Mouse (Mus musculus) intestine, embryonic 15.5 days (tissue): ENCODE data around the gene Adgre4. TPM values are rescaled to one million over a fixed set of nuclear protein-coding genes. Genes with fewer than 3 reads are reported as not detected.

Source experiments
- ATAC-seq: fragments of 200-750 bp; cut with Nextera tagmentation; 2 replicates; pipeline ENCODE4 v1.8.0; 2017; ENCODE audit warnings: moderate TSS enrichment, moderate library complexity
- H3K27ac ChIP-seq: fragments of 300-500 bp; sonication (generic); 2 replicates; pipeline ENCODE4 v1.5.1; 2015; ENCODE audit warnings: mild to moderate bottlenecking, inconsistent platforms
- H3K27me3 ChIP-seq: fragments of 300-500 bp; sonication (generic); replicated peaks from 2 replicates; pipeline ENCODE4 v1.6.1; 2015; ENCODE audit warnings: inconsistent platforms
- H3K36me3 ChIP-seq: fragments of 300-500 bp; sonication (generic); 2 replicates; pipeline ENCODE4 v1.6.1; 2015; ENCODE audit warnings: inconsistent platforms
- H3K4me1 ChIP-seq: fragments of 300-500 bp; sonication (generic); replicated peaks from 2 replicates; pipeline ENCODE4 v1.6.1; 2015; ENCODE audit warnings: inconsistent platforms
- H3K4me2 ChIP-seq: fragments of 300-500 bp; sonication (generic); replicated peaks from 2 replicates; pipeline ENCODE4 v1.6.1; 2015; ENCODE audit warnings: mild to moderate bottlenecking, inconsistent platforms
- H3K4me3 ChIP-seq: fragments of 300-500 bp; sonication (generic); replicated peaks from 2 replicates; pipeline ENCODE4 v1.5.1; 2015; ENCODE audit warnings: inconsistent platforms
- H3K9ac ChIP-seq: fragments of 300-500 bp; sonication (generic); 2 replicates; pipeline ENCODE4 v1.6.1; 2015; ENCODE audit warnings: inconsistent platforms
- H3K9me3 ChIP-seq: fragments of 300-500 bp; sonication (generic); 2 replicates; pipeline ENCODE4 v1.6.1; 2016; ENCODE audit warnings: inconsistent platforms
- WGBS: fragments of 180-500 bp; shearing (Covaris S2); methylation state at CpG from one replicate; pipeline ENCODE4 v1.1.7; 2015; 5-methylcytosine and 5-hydroxymethylcytosine counted together
- polyA plus RNA-seq: library from polyadenylated mRNA; unstranded; fragments of >200 nt; fragmentation: Nextera tagmentation; extraction: Ambion mirVana; gene quantifications from 2 replicates; pipeline ENCODE4 v1.2.1, GENCODE M21; 2015

Gene Adgre4
- 0.95 and 1.0 TPM in 2 replicates for polyA plus RNA-seq

DNA sequence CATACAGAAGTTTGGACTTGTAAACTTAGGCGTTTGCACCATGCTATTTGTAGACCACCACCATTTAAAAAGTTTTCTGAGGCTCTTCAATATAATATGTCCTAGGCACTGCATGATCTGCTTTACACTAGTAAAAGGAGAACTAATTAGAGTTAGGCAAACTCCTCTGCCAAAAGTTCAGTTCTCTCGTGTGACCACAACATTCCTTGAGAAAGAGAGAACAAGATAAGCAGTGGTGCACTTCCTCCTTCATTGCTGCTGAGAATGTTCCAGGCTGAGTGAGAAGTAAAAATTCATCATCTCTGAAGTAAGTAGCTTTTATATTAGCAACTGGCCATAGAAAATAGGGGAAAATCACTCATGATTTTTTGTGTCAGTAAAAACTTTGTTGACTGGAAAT is at the start of gene Adgre4:
Adgre4 (plus strand) TSS at position 199 of the 400 bp plus-strand sequence.
- H3K36me3 ChIP-seq: no peaks in the 10 kb centered on the region
- no peak within 1 kb of the TSS for H3K4me3 ChIP-seq
- 50% methylated on average over 2 of the region's 2 CpGs for WGBS
- ATAC-seq: no peak
- no peaks in the 10 kb centered on the region for H3K9me3 ChIP-seq
- H3K27me3 ChIP-seq: no peaks in the 10 kb centered on the region
- no peaks in the 10 kb centered on the region for H3K4me1 ChIP-seq
- no peak within 1 kb of the TSS for H3K27ac ChIP-seq
- H3K4me2 ChIP-seq: no peak within 1 kb of the TSS
- H3K9ac ChIP-seq: no peak within 1 kb of the TSS

DNA sequence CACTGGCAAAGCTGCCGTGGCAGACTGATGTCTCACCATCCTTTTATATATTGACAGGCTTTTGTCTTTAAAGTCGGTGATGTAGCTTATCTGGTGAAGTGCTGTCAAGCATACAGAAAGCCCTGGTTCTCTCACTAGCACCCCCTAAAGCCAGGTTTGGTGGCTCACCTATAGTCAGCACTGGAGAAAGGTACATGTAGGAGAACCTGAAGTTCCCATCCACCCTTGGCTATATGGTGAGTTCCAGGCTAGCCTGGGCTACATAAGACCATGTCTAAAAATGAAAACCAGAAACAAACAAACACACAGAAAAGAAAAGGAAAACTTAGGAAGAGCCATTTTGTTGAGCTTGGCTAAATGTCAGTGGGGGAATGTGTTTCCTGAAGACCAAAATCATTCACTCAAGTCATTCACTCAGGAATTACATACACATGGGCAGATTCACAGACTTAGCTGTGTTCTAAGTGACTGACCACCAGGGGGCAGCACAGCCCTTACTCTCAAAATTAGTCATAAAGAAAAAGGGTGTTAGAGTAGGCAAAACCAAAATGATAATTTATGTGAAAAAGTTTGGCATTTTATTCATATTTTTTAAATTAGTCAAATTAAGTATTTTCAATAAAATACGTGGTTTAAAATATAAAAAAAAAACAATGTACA is 47.5 kb upstream of the Adgre4 start:
- Histone ChIP-seq H3K4me1 (no peaks in the 10 kb centered on the region), H3K4me2 (no peak overlapping the region), H3K27ac (no peak overlapping the region), H3K4me3 (no peak overlapping the region), H3K9me3 (no peaks in the 10 kb centered on the region), H3K36me3 (0 out of 2 replicates have a peak, but pooled peaks cover 1% of the 10 kb centered on the region), H3K9ac (no peak overlapping the region), H3K27me3 (no peaks in the 10 kb centered on the region)
- 66% methylated on average over 3 of the region's 3 CpGs for WGBS
- ATAC-seq: peak; percentile 70; the same call in 1 of the 2 replicates

DNA sequence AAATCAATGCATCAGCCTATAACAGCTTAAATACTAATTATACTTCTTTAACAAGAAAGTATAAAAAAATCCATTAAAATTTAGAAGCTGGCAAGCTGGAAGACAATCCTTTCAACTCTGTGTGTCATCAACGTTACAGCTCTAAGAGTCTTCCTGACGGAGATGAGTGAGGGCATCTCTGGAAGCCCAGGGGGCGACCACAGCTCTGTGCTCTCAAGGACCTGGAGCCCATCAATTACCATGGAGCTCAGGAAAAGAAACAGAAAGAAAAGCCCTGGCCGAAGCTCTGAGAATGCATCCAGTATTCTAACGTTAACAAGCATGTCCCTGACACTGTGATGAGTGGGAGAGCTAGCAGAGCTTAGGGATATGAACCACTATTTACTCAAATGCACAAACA is 46.9 kb upstream of the Adgre4 start:
- no peaks in the 10 kb centered on the region for H3K9me3 ChIP-seq
- H3K4me2 ChIP-seq: no peak overlapping the region
- no peak for ATAC-seq
- no peaks in the 10 kb centered on the region for H3K4me1 ChIP-seq
- no peak overlapping the region for H3K27ac ChIP-seq
- H3K4me3 ChIP-seq: no peak overlapping the region
- no peaks in the 10 kb centered on the region for H3K36me3 ChIP-seq
- H3K9ac ChIP-seq: no peak overlapping the region
- 69% methylated on average over 5 of the region's 5 CpGs for WGBS
- H3K27me3 ChIP-seq: no peaks in the 10 kb centered on the region

DNA sequence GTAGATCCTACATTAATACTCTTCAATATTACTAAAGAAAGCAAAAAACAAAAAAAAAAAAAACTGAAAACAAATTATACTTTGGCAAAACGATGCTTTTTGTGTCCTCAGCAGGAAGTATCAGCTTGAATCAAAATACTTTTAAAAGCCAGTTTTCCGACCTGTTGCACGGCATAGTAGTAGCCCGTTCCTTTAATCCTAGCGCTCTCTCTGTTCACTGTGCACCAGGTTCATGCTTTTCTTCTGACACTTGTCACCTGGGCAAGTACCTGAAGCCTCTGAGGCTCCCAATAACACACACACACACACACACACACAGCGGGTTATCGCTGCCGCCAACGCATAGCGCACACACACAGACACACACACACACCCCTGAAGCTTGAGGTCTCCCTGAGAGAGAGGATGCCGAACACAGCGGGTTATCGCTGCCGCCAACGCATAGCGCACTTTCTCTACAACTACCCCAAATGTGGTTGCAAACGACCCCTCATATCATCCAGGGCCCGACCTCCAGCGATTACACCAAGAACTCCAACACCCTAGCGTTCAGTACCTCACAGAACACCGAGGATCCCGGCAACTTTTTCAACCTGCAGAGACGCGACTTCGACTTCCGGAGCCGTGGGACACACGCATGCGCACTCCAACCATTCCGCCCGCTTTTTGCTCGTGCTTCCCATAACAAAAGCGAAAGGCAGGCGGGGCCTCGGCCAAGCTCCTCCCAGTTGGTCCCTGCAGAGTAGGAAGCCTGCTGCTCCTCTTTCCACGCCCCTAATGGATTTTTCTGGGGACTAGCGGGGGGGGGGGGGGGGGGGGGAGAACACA is 37.6 kb upstream of the Adgre4 start, which contains the start of gene Pot1b:
Pot1b (minus strand) TSS at position 645 of the 828 bp plus-strand sequence.
- H3K36me3 ChIP-seq: no peaks in the 10 kb centered on the region
- H3K27me3 ChIP-seq: no peaks in the 10 kb centered on the region
- H3K9ac ChIP-seq: peak within 1 kb of the TSS; percentile 53
- H3K9me3 ChIP-seq: no peaks in the 10 kb centered on the region
- ATAC-seq: peak; percentile 100
- H3K27ac ChIP-seq: no peak within 1 kb of the TSS
- no peaks in the 10 kb centered on the region for H3K4me1 ChIP-seq
- under 1% methylated on average over 37 of the region's 37 CpGs for WGBS
- H3K4me3 ChIP-seq: peak within 1 kb of the TSS; percentile 77
- peak within 1 kb of the TSS; percentile 72 for H3K4me2 ChIP-seq

DNA sequence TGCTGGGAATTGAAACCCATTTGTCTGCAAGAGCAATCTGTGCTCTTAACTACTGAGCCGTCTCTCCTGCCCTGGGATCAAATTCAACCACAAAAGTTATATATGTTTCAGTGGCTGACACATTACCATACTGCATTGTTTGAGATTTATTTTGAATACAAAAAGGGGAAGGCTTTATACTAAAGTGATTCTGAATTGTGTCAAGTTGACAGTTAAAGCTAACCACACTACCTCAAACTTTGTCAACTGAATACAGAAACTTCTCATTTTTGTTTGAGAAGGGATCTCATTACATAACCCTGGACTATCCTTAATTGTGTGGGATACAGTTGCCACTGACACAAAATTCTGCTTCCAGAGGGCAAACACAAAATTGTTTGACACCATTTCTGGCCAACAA is 28.5 kb upstream of the Adgre4 start:
- ATAC-seq: no peak
- Histone ChIP-seq H3K36me3 (no peaks in the 10 kb centered on the region), H3K4me1 (no peaks in the 10 kb centered on the region), H3K9me3 (no peaks in the 10 kb centered on the region), H3K4me3 (no peak overlapping the region), H3K4me2 (no peak overlapping the region), H3K27ac (no peak overlapping the region), H3K9ac (no peak overlapping the region), H3K27me3 (no peaks in the 10 kb centered on the region)
- 90% methylated on average over 1 of the region's 1 CpGs for WGBS

DNA sequence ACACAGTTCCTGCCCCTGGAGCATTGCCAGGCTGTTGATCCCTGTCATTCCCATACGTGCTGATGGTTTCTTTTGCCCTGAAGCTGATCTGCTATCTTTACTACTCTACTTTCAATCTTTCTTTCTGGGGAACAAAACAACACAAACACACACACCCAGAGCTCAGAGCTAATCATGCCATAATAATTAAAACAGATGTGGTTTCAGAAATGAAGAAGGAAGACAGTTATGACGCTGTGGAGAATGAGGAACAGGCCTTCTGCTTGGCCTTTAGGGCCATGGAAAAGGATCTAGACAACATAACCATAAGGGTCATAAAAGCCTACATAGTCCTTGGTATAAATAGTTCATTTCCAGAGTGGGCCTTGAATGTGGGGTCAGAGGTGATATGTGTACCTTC is 27.5 kb upstream of the Adgre4 start:
- Histone ChIP-seq H3K4me1 (no peaks in the 10 kb centered on the region), H3K36me3 (no peaks in the 10 kb centered on the region), H3K27ac (no peak overlapping the region), H3K9me3 (no peaks in the 10 kb centered on the region), H3K9ac (no peak overlapping the region), H3K4me2 (no peak overlapping the region), H3K27me3 (no peaks in the 10 kb centered on the region), H3K4me3 (no peak overlapping the region)
- 69% methylated on average over 2 of the region's 2 CpGs for whole genome bisulfite sequencing
- no peak for ATAC-seq

DNA sequence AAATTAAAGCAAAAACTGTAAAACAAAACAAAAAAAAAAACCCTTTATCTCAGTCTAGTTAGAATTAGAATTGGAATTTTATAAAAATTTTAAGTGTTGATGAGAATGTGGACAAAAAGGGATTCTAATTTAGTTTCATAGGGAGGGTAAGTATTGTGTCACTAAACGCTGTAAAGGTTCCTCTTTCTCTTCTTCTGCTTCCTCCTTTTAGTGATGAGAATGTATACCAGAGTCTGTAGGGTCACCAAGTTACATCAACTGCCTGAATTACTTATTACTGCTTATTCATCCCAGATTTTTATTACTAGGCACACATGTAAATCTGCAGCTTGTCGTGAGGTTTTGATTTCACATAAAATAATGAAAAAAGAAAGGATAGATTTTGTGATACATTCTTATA is 23.6 kb upstream of the Adgre4 start:
- no peak overlapping the region for H3K27ac ChIP-seq
- 68% methylated on average over 2 of the region's 2 CpGs for WGBS
- H3K36me3 ChIP-seq: no peaks in the 10 kb centered on the region
- H3K27me3 ChIP-seq: no peaks in the 10 kb centered on the region
- H3K9me3 ChIP-seq: no peaks in the 10 kb centered on the region
- ATAC-seq: no peak
- no peaks in the 10 kb centered on the region for H3K4me1 ChIP-seq
- H3K4me2 ChIP-seq: no peak overlapping the region
- no peak overlapping the region for H3K9ac ChIP-seq
- H3K4me3 ChIP-seq: no peak overlapping the region

DNA sequence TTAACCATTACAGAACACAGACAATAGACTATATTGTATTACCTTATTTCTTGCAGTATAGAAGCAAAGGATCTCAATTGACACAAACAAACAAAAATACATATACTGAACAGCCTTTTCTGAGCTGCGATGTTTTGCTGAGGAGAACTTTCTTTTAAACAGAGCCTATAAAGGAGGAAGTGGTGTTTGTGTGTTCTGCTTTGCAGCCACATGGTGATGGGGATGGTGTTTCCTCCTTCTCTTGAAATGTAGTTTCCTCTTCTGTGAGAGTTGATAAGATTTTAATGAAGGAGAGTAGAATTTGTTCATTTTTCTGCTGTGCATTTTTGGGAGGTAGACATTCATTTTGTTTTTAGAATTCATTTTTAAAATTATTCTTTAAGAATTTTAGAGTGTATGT is 13.1 kb upstream of the Adgre4 start:
- Histone ChIP-seq H3K27me3 (no peaks in the 10 kb centered on the region), H3K36me3 (no peaks in the 10 kb centered on the region), H3K4me2 (no peak overlapping the region), H3K4me1 (no peaks in the 10 kb centered on the region), H3K27ac (no peak overlapping the region), H3K4me3 (no peak overlapping the region), H3K9ac (no peak overlapping the region), H3K9me3 (no peaks in the 10 kb centered on the region)
- 63% methylated on average over 1 of the region's 1 CpGs for WGBS
- no peak for ATAC-seq

DNA sequence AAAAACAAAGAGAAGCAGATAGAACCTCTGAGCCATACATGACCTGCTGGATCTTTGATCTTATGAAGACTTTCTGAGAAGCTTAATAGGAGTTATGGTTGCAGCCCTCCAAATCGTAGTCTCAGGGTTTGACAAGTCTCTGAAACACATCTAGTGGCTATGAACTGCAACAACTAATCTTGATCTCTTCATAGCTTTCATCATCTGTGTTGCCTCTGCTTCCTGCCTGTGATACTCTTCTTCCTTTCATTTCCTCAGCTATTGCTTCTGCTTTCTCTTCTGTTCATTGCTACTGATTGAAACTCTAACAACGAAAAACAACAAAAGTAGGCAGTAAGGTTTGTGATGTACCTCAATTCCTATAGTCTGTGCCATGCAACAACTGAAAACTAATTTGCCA is 1.4 kb downstream of the Adgre4 start:
- WGBS: 78% methylated on average over 2 of the region's 2 CpGs
- Histone ChIP-seq H3K27me3 (no peaks in the 10 kb centered on the region), H3K27ac (no peak overlapping the region), H3K4me1 (no peaks in the 10 kb centered on the region), H3K36me3 (no peaks in the 10 kb centered on the region), H3K9me3 (no peaks in the 10 kb centered on the region), H3K4me3 (no peak overlapping the region), H3K4me2 (no peak overlapping the region), H3K9ac (no peak overlapping the region)
- ATAC-seq: no peak

DNA sequence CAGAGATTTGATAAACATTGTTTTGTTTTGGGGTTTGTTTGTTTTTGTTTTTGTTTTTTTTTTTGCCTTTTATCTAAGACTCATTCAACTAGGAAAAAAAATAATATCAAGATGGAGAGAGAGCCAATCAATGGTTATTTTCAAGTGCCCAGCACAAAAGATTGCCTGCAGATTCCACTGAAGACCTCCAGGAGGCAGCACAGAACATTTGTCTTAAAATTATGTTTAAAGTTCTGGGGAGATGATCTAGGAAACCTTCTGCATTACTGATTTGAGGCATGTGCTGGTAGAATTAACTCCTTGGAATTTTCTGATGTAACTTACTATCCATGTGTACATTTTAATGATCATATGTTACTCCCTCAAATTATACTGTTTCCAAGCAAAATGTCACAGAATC is 63.9 kb downstream of the Adgre4 start:
- no peak overlapping the region for H3K9ac ChIP-seq
- H3K4me2 ChIP-seq: no peak overlapping the region
- no peaks in the 10 kb centered on the region for H3K36me3 ChIP-seq
- H3K9me3 ChIP-seq: no peaks in the 10 kb centered on the region
- H3K27ac ChIP-seq: no peak overlapping the region
- H3K4me3 ChIP-seq: no peak overlapping the region
- no peak for ATAC-seq
- no peaks in the 10 kb centered on the region for H3K27me3 ChIP-seq
- H3K4me1 ChIP-seq: no peaks in the 10 kb centered on the region

DNA sequence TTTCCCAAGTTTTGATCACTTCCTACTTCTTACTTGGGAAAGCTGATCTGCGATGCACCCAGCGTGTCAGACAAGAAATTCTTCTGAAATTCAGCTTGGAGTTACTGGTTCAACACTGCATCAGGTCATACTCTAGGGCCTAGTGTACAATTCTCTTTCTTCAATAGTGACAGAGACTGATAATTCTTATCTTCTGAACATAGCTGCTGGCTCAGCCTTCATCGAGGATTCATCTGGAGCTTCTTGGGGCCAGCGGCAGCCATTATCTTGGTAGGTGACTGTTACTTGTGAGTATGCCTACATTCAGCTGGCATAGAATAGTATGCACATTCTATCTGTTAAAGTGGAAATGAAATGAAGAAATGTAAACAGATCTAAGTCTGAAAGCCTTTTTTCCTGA is 67.1 kb downstream of the Adgre4 start:
- Histone ChIP-seq H3K36me3 (no peaks in the 10 kb centered on the region), H3K9me3 (no peaks in the 10 kb centered on the region), H3K27me3 (no peaks in the 10 kb centered on the region), H3K4me2 (no peak overlapping the region), H3K4me3 (no peak overlapping the region), H3K27ac (no peak overlapping the region), H3K9ac (no peak overlapping the region), H3K4me1 (no peaks in the 10 kb centered on the region)
- ATAC-seq: no peak
- WGBS: 85% methylated on average over 4 of the region's 4 CpGs

DNA sequence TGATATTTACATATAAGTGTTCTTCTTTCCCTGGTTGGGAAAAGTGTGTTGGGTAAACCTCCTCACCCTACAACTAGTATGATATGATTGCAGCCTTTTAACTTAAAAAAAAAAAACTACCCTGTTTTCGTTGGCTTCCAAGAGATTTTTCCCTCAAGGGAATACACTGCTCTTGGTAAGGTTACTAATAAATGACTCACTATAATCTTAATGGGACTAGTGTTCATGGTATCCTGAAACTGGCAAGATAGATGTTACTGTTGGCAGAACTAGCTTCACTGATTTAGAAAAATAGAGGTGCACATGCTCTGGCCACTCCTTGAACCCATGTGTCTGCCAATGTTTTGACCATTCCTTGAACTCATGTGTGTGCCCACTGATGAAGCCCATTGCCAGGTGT is 71.8 kb downstream of the Adgre4 start:
- WGBS: 69% methylated on average over 1 of the region's 1 CpGs
- no peak for ATAC-seq

DNA sequence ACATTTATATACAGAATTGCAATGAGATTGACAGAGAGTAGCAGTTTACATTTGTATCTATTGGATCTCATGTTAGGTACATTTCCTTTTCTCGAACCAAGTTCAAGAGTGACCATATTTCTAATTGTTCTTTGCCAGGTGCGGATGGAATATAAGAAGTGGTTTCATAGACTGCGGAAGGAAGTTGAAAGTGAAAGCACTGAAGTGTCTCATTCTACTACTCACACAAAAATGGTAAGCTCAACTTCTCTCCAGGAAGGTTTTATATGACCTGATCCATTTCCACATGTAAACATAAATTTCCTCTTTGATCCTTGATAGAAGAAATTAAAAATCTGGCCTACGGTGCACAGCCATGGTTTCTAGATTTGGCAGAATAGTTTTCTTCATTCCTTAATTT is 93.3 kb downstream of the Adgre4 start:
- H3K4me1 ChIP-seq: no peaks in the 10 kb centered on the region
- no peaks in the 10 kb centered on the region for H3K36me3 ChIP-seq
- no peak overlapping the region for H3K4me2 ChIP-seq
- H3K27me3 ChIP-seq: no peaks in the 10 kb centered on the region
- no peak overlapping the region for H3K4me3 ChIP-seq
- WGBS: 87% methylated on average over 4 of the region's 4 CpGs
- H3K9ac ChIP-seq: no peak overlapping the region
- ATAC-seq: no peak
- no peaks in the 10 kb centered on the region for H3K9me3 ChIP-seq
- H3K27ac ChIP-seq: no peak overlapping the region

More for the DNA sequence above, 71.8 kb downstream of the Adgre4 start:
- Histone ChIP-seq H3K27ac (no peak overlapping the region), H3K4me3 (no peak overlapping the region), H3K4me1 (no peaks in the 10 kb centered on the region), H3K27me3 (no peaks in the 10 kb centered on the region), H3K36me3 (no peaks in the 10 kb centered on the region), H3K9ac (no peak overlapping the region), H3K4me2 (no peak overlapping the region), H3K9me3 (no peaks in the 10 kb centered on the region)
